Mouse (Mus musculus) liver, adult 2 months (tissue): ENCODE data around the gene Cux2. TPM values are rescaled to one million over a fixed set of nuclear protein-coding genes. Genes with fewer than 3 reads are reported as not detected.
A peak's percentile ranks its signal among the peaks of the same experiment; 100 is the strongest.

Source experiments
- DNase-seq: peaks from one replicate; pipeline ENCODE4 v3.0.0-alpha.2; 2011; ENCODE audit warnings: low read depth, low spot score; ENCODE audit errors: extremely low read depth
- H3K27ac ChIP-seq: fragments of 200-500 bp; replicated peaks from 2 replicates; pipeline ENCODE4 v1.5.1; 2012; ENCODE audit warnings: low read depth, mild to moderate bottlenecking, control low read depth, inconsistent platforms, low read length; ENCODE audit not compliant: insufficient read depth
- H3K27me3 ChIP-seq: fragments of 200-500 bp; 2 replicates; pipeline ENCODE4 v1.6.1; 2012; ENCODE audit warnings: mild to moderate bottlenecking, moderate library complexity, low read length, inconsistent platforms; ENCODE audit not compliant: control insufficient read depth, insufficient read depth
- H3K36me3 ChIP-seq: fragments of 200-500 bp; 2 replicates; pipeline ENCODE4 v1.6.1; 2012; ENCODE audit warnings: low read length, inconsistent platforms; ENCODE audit not compliant: control insufficient read depth, insufficient read depth
- H3K4me1 ChIP-seq: fragments of 200-500 bp; 2 replicates; pipeline ENCODE4 v1.6.1; 2011; ENCODE audit warnings: low read length; ENCODE audit not compliant: control insufficient read depth, insufficient read depth
- H3K4me3 ChIP-seq: fragments of 200-500 bp; 2 replicates; pipeline ENCODE4 v1.5.1; 2011; ENCODE audit warnings: low read depth, mild to moderate bottlenecking, control low read depth, low read length, moderate library complexity; ENCODE audit not compliant: insufficient read depth
- H3K79me2 ChIP-seq: fragments of 200-500 bp; 2 replicates; pipeline ENCODE4 v1.6.1; 2012; ENCODE audit warnings: inconsistent platforms, mild to moderate bottlenecking, low read length, moderate library complexity; ENCODE audit not compliant: control insufficient read depth, insufficient read depth
- H3K9ac ChIP-seq: fragments of 200-500 bp; 2 replicates; pipeline ENCODE4 v1.6.1; 2012; ENCODE audit warnings: low read depth, mild to moderate bottlenecking, control low read depth, inconsistent platforms, low read length
- CTCF ChIP-seq: fragments of 200-500 bp; IDR thresholded peaks from 2 replicates; pipeline ENCODE4 v1.5.1; 2011; ENCODE audit warnings: low read depth, low read length, control low read depth
- POLR2A ChIP-seq: fragments of 200-500 bp; IDR thresholded peaks from 2 replicates; pipeline ENCODE4 v1.6.1; 2011; ENCODE audit warnings: low read length, control low read depth; ENCODE audit not compliant: insufficient read depth; ENCODE audit errors: extremely low read depth
- WGBS: fragments of 180-500 bp; shearing (Covaris S2); methylation state at CpG from one replicate; pipeline ENCODE4 v1.1.7; 2018; 5-methylcytosine and 5-hydroxymethylcytosine counted together
- polyA plus RNA-seq: library from polyadenylated mRNA; depleted of rRNA; stranded (reverse); fragments of >200 nt; gene quantifications from 2 replicates; pipeline ENCODE4 v1.2.3, GENCODE M21; 2012
- total RNA-seq: library from RNA; depleted of rRNA; stranded (reverse); fragments of >200 nt; gene quantifications from 2 replicates; pipeline ENCODE4 v1.2.3, GENCODE M21; 2014

The Cux2 gene
- total and polyA plus RNA-seq, 2 experiments = 4.1 to 11.6 TPM

DNA sequence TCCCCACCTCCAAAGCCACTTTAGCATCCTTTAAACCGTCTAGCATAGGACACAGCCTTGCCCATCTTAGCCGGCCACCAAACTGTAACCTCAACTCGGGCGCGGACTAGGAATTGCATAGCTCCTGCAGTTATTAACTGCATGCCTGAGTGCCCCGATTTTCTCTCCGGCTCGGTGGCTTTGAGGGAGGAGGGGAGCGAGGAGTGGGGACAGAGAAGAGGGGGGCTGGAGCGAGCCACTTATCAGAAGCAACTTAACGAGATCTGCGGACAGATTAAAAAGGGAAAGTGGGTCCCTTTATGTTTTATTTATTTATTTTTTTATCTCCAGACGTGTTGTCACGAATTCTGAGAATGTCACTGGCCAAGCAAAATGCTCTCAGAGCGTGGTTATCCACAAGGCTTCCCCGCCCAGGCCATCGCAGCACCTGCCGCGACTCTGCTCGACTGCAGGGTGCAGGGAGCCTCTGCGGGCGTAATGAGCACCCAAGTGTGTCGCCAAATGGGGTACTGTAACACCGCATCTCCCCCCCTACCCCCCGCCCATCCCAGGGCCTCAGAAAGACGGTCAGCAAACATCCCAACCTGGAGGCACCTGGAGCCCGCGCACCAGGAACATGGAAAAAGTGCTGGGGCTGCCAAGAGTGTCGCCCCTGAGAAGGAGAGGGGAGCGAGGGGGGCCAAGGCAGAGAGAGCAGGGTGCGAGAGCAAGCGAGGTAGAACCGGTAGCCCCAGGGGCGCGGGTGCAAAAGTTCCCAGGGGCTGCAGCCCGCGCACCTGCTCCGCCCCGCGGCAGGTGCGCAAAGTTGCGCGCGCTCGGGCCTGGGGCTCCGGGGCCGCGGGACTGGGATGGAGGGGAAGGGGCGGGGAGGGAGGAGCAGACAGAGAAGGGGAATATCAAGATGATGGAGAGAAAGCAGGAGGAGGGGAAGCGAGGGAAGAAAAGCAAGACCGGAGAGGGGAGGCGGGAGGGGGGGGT, 927 bp downstream of the Cux2 start:
- Histone ChIP-seq H3K79me2 (no peaks in the 10 kb centered on the region; the same call in 1 of the 2 replicates), H3K27ac (no peak overlapping the region), H3K4me3 (peak overlapping the region; percentile 84), H3K4me1 (no peaks in the 10 kb centered on the region), H3K27me3 (peaks cover 12% of the 10 kb centered on the region), H3K36me3 (no peaks in the 10 kb centered on the region), H3K9ac (peak overlapping the region; percentile 84)
- TF ChIP-seq CTCF (no peak), POLR2A (no peak)
- no peak for DNase-seq
- 10% methylated on average over 51 of the region's 52 CpGs for WGBS

DNA sequence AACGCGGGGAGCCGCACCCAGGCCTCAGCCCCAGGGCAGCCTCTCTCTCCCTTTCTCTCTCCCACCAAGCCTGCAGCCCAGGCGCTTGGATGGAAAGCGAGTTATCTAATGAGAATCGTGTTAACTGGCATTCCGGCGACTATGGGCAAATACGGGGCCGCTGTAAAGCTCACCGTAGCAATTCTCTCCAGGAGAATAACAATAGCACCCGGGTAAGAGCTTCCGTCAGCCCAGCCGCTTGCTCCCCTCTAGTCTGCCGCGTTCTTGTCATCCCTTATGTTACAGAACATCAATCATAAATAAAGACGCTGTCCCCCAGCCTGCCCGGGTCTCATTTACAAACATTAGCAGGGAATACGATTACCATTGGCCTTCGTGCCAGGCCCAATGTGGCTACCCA, 1.6 kb downstream of the Cux2 start:
- 48% methylated on average over 20 of the region's 20 CpGs for WGBS
- Histone ChIP-seq H3K4me3 (no peak overlapping the region), H3K9ac (no peak overlapping the region), H3K79me2 (no peaks in the 10 kb centered on the region; the same call in 1 of the 2 replicates), H3K27ac (no peak overlapping the region), H3K27me3 (peaks cover 12% of the 10 kb centered on the region), H3K4me1 (no peaks in the 10 kb centered on the region), H3K36me3 (no peaks in the 10 kb centered on the region)
- TF ChIP-seq POLR2A (no peak), CTCF (no peak)
- DNase-seq = no peak

DNA sequence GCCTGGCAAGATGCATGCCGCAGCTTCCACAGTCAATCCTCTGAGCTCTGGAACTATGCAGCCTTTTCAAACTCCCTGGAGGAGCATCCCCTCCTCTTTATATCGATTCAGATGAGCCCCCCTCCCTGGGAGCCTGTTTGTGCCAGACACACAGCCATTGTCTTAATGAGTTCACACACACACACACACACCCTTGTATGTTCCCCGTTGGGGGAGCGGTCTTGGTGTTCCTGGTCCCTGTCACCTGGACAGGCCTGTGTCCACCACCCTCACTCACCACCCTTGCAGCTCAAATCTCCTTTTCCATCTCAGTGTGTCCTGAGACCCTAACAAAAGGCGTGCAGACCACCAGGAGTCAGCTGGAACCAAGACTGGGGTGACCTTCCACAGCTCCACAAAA, 2.1 kb downstream of the Cux2 start:
- no peak for DNase-seq
- Histone ChIP-seq H3K27me3 (peaks cover 12% of the 10 kb centered on the region), H3K9ac (no peak overlapping the region), H3K4me1 (no peaks in the 10 kb centered on the region), H3K79me2 (no peaks in the 10 kb centered on the region; the same call in 1 of the 2 replicates), H3K36me3 (no peaks in the 10 kb centered on the region), H3K4me3 (no peak overlapping the region), H3K27ac (no peak overlapping the region)
- TF ChIP-seq CTCF = no peak
- no peak for TF ChIP-seq POLR2A
- WGBS = 73% methylated on average over 5 of the region's 5 CpGs

GRCm38 (mm10) chr5:122043567-122043966, 6.3 kb downstream of the Cux2 start:
- 92% methylated on average over 11 of the region's 11 CpGs for whole genome bisulfite sequencing
- peaks cover 9% of the 10 kb centered on the region; the same call in 1 of the 2 replicates for H3K27me3 ChIP-seq

DNA sequence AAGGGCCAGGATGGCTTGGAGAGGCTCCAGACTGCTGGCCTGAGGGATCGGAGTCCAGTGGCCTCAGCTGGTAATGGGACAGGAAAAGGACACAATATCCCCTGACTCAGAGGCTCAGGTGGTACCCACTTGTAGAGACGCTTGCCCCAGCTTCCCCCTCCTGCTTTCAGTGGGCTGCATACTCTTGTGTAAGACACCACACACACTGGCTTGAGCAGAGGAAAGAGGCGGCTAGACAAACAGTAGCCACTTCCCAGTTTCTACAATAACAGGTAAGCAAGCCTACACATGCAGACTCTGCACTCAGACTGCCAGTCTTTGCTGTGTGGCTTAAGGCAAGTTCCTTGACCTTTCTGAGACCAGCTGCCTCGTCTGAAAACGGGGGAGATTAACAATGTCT, 14.6 kb downstream of the Cux2 start:
- no peak overlapping the region for H3K9ac ChIP-seq
- 71% methylated on average over 5 of the region's 5 CpGs for WGBS
- no peak overlapping the region for H3K4me3 ChIP-seq
- H3K27ac ChIP-seq = no peak overlapping the region
- no peak for DNase-seq
- H3K79me2 ChIP-seq = no peaks in the 10 kb centered on the region
- TF ChIP-seq POLR2A = no peak
- no peak for TF ChIP-seq CTCF
- no peaks in the 10 kb centered on the region for H3K4me1 ChIP-seq
- no peaks in the 10 kb centered on the region for H3K36me3 ChIP-seq
- 0 out of 2 replicates have a peak, but pooled peaks cover 9% of the 10 kb centered on the region for H3K27me3 ChIP-seq

More at GRCm38 (mm10) chr5:122043567-122043966, 6.3 kb downstream of the Cux2 start:
- TF ChIP-seq POLR2A = no peak
- no peak for TF ChIP-seq CTCF
- no peak overlapping the region for H3K9ac ChIP-seq
- H3K79me2 ChIP-seq = no peaks in the 10 kb centered on the region
- no peaks in the 10 kb centered on the region for H3K4me1 ChIP-seq
- no peak overlapping the region for H3K27ac ChIP-seq
- H3K4me3 ChIP-seq = no peak overlapping the region
- H3K36me3 ChIP-seq = no peaks in the 10 kb centered on the region
- no peak for DNase-seq

- TF ChIP-seq CTCF = no peak
- TF ChIP-seq POLR2A = no peak
- no peak for DNase-seq
- WGBS = 84% methylated on average over 4 of the region's 4 CpGs
- Histone ChIP-seq H3K27ac (no peak overlapping the region), H3K9ac (no peak overlapping the region), H3K27me3 (0 out of 2 replicates have a peak, but pooled peaks cover 4% of the 10 kb centered on the region), H3K36me3 (no peaks in the 10 kb centered on the region), H3K4me1 (no peaks in the 10 kb centered on the region), H3K79me2 (no peaks in the 10 kb centered on the region), H3K4me3 (no peak overlapping the region)
Measured at GRCm38 (mm10) chr5:122033167-122033478, 16.8 kb downstream of the Cux2 start.
